Mouse (Mus musculus): ENCODE measurements around the gene Ric3. TPM values are rescaled to one million over a fixed set of nuclear protein-coding genes. Genes with fewer than 3 reads are reported as not detected.
"Not testable (repeated sequence)": the region's sequence is repeated elsewhere in the genome, so short reads cannot be mapped to it uniquely, and the experiment has no call there.

Gene Ric3
- 35.1 and 39.1 TPM in 2 replicates for polyA plus RNA-seq (2015; fragmentation: Nextera tagmentation; extraction: Ambion mirVana)

GRCm38 (mm10) chr7:109083113-109083812, at the start of gene Ric3:
TSS of gene Ric3 (minus strand) at chr7:109083331.
- peak within 1 kb of the TSS; percentile 63 for H3K4me2 ChIP-seq
- 0 out of 2 replicates have a peak, but pooled peaks cover 3% of the 10 kb centered on the region for H3K27me3 ChIP-seq (replicated peaks)
- H3K9ac ChIP-seq, result peak within 1 kb of the TSS; percentile 88
- 3% methylated on average over 49 of the region's 50 CpGs for WGBS
- H3K4me3 ChIP-seq, result peak within 1 kb of the TSS; percentile 97
- H3K4me1 ChIP-seq, result peaks cover 16% of the 10 kb centered on the region
- H3K36me3 ChIP-seq (replicated peaks), result no peaks in the 10 kb centered on the region
- peak; percentile 97 for ATAC-seq (replicated peaks)
- H3K9me3 ChIP-seq, result no peaks in the 10 kb centered on the region
- H3K27ac ChIP-seq, result peak within 1 kb of the TSS; percentile 76

- Histone ChIP-seq H3K36me3 (replicated peaks) (no peaks in the 10 kb centered on the region), H3K27me3 (replicated peaks) (no peaks in the 10 kb centered on the region), H3K4me3 (no peak overlapping the region), H3K4me1 (no peaks in the 10 kb centered on the region), H3K4me2 (no peak overlapping the region), H3K9ac (no peak overlapping the region), H3K9me3 (no peaks in the 10 kb centered on the region), H3K27ac (no peak overlapping the region)
- WGBS, result 73% methylated on average over 2 of the region's 2 CpGs
- ATAC-seq (replicated peaks), result no peak
These were observed 48.4 kb upstream of the Ric3 start for GRCm38 (mm10) chr7:109131565-109131964.

- Histone ChIP-seq H3K36me3 (replicated peaks) (no peaks in the 10 kb centered on the region), H3K9me3 (no peaks in the 10 kb centered on the region), H3K9ac (no peak overlapping the region), H3K4me2 (no peak overlapping the region), H3K4me3 (no peak overlapping the region), H3K4me1 (no peaks in the 10 kb centered on the region), H3K27ac (no peak overlapping the region), H3K27me3 (replicated peaks) (no peaks in the 10 kb centered on the region)
- ATAC-seq (replicated peaks), result no peak
- 62% methylated on average over 5 of the region's 5 CpGs for WGBS
These were observed 47.0 kb upstream of the Ric3 start for GRCm38 (mm10) chr7:109129946-109130686.

GRCm38 (mm10) chr7:109129442-109129841, 46.3 kb upstream of the Ric3 start:
- Histone ChIP-seq H3K9me3 (no peaks in the 10 kb centered on the region), H3K36me3 (replicated peaks) (no peaks in the 10 kb centered on the region), H3K27ac (no peak overlapping the region), H3K4me1 (no peaks in the 10 kb centered on the region), H3K4me2 (no peak overlapping the region), H3K27me3 (replicated peaks) (no peaks in the 10 kb centered on the region), H3K9ac (no peak overlapping the region), H3K4me3 (no peak overlapping the region)
- no peak; the same call in 1 of the 2 replicates for ATAC-seq (replicated peaks)

- WGBS, result 31% methylated on average over 4 of the region's 4 CpGs
- Histone ChIP-seq H3K36me3 (replicated peaks) (no peaks in the 10 kb centered on the region), H3K27ac (peak overlapping the region; percentile 74), H3K4me1 (peaks cover 21% of the 10 kb centered on the region), H3K27me3 (replicated peaks) (no peaks in the 10 kb centered on the region), H3K4me3 (no peak overlapping the region), H3K9ac (no peak overlapping the region), H3K4me2 (no peak overlapping the region), H3K9me3 (no peaks in the 10 kb centered on the region)
- peak; percentile 46 for ATAC-seq (replicated peaks)
These were observed 32.8 kb upstream of the Ric3 start for GRCm38 (mm10) chr7:109115929-109116328.

- Histone ChIP-seq H3K4me1 (peaks cover 25% of the 10 kb centered on the region), H3K27ac (peak overlapping the region; percentile 74)
- H3K4me2 ChIP-seq; H3K4me3 ChIP-seq; H3K9ac ChIP-seq; H3K36me3 ChIP-seq (replicated peaks); H3K27me3 ChIP-seq (replicated peaks); H3K9me3 ChIP-seq: not testable (repeated sequence)
- WGBS, result 17% methylated on average over 1 of the region's 4 CpGs
- peak; percentile 72 for ATAC-seq (replicated peaks)
These were observed 32.4 kb upstream of the Ric3 start for GRCm38 (mm10) chr7:109115488-109115887.

- peaks cover 28% of the 10 kb centered on the region for H3K4me1 ChIP-seq
- ATAC-seq (replicated peaks), result peak; percentile 90
- no peak overlapping the region for H3K4me3 ChIP-seq
- WGBS, result 20% methylated on average over 10 of the region's 10 CpGs
- no peaks in the 10 kb centered on the region for H3K36me3 ChIP-seq (replicated peaks)
- no peaks in the 10 kb centered on the region for H3K9me3 ChIP-seq
- H3K4me2 ChIP-seq, result no peak overlapping the region
- H3K9ac ChIP-seq, result no peak overlapping the region
- peak overlapping the region; percentile 49 for H3K27ac ChIP-seq
- H3K27me3 ChIP-seq (replicated peaks), result no peaks in the 10 kb centered on the region
These were observed 31.8 kb upstream of the Ric3 start for GRCm38 (mm10) chr7:109114950-109115349.

GRCm38 (mm10) chr7:109111000-109111399, 27.9 kb upstream of the Ric3 start:
- 36% methylated on average over 5 of the region's 5 CpGs for WGBS

GRCm38 (mm10) chr7:109104894-109105293, 21.8 kb upstream of the Ric3 start:
- no peaks in the 10 kb centered on the region for H3K9me3 ChIP-seq
- H3K27ac ChIP-seq, result no peak overlapping the region
- H3K4me1 ChIP-seq, result no peaks in the 10 kb centered on the region
- no peak overlapping the region for H3K4me2 ChIP-seq
- H3K36me3 ChIP-seq (replicated peaks), result no peaks in the 10 kb centered on the region
- no peak overlapping the region for H3K9ac ChIP-seq
- no peak for ATAC-seq (replicated peaks)
- no peak overlapping the region for H3K4me3 ChIP-seq
- whole genome bisulfite sequencing, result 71% methylated on average over 1 of the region's 1 CpGs
- H3K27me3 ChIP-seq (replicated peaks), result no peaks in the 10 kb centered on the region

More at GRCm38 (mm10) chr7:109111000-109111399, 27.9 kb upstream of the Ric3 start:
- no peak overlapping the region for H3K9ac ChIP-seq
- no peaks in the 10 kb centered on the region for H3K27me3 ChIP-seq (replicated peaks)
- H3K27ac ChIP-seq, result no peak overlapping the region
- H3K36me3 ChIP-seq (replicated peaks), result no peaks in the 10 kb centered on the region
- peaks cover 26% of the 10 kb centered on the region for H3K4me1 ChIP-seq
- no peak overlapping the region for H3K4me2 ChIP-seq
- no peak overlapping the region for H3K4me3 ChIP-seq
- no peaks in the 10 kb centered on the region for H3K9me3 ChIP-seq
- peak; percentile 48 for ATAC-seq (replicated peaks)

- WGBS, result 91% methylated on average over 3 of the region's 3 CpGs
- no peak for ATAC-seq (replicated peaks)
- peaks cover 3% of the 10 kb centered on the region; the same call in 1 of the 2 replicates for H3K4me1 ChIP-seq
- H3K27ac ChIP-seq, result no peak overlapping the region
- no peak overlapping the region for H3K9ac ChIP-seq
- no peaks in the 10 kb centered on the region for H3K36me3 ChIP-seq (replicated peaks)
- no peak overlapping the region for H3K4me2 ChIP-seq
- H3K9me3 ChIP-seq, result no peaks in the 10 kb centered on the region
- H3K4me3 ChIP-seq, result no peak overlapping the region
- H3K27me3 ChIP-seq (replicated peaks), result no peaks in the 10 kb centered on the region
These were observed 18.0 kb upstream of the Ric3 start for GRCm38 (mm10) chr7:109101167-109101566.

GRCm38 (mm10) chr7:109098145-109099018, 15.3 kb upstream of the Ric3 start:
- no peaks in the 10 kb centered on the region for H3K36me3 ChIP-seq (replicated peaks)

GRCm38 (mm10) chr7:109097203-109097602, 14.1 kb upstream of the Ric3 start:
- H3K4me2 ChIP-seq, result no peak overlapping the region
- no peak overlapping the region for H3K9ac ChIP-seq
- H3K36me3 ChIP-seq (replicated peaks), result no peaks in the 10 kb centered on the region
- no peaks in the 10 kb centered on the region for H3K27me3 ChIP-seq (replicated peaks)
- no peak for ATAC-seq (replicated peaks)
- H3K4me1 ChIP-seq, result peaks cover 3% of the 10 kb centered on the region; the same call in 1 of the 2 replicates
- WGBS, result 74% methylated on average over 7 of the region's 7 CpGs
- no peak overlapping the region for H3K27ac ChIP-seq
- no peak overlapping the region for H3K4me3 ChIP-seq
- H3K9me3 ChIP-seq, result no peaks in the 10 kb centered on the region

More at GRCm38 (mm10) chr7:109098145-109099018, 15.3 kb upstream of the Ric3 start:
- H3K9me3 ChIP-seq, result no peaks in the 10 kb centered on the region
- H3K4me2 ChIP-seq, result no peak overlapping the region
- ATAC-seq (replicated peaks), result peak; percentile 80
- H3K27me3 ChIP-seq (replicated peaks), result no peaks in the 10 kb centered on the region
- H3K9ac ChIP-seq, result no peak overlapping the region
- peaks cover 3% of the 10 kb centered on the region; the same call in 1 of the 2 replicates for H3K4me1 ChIP-seq
- H3K27ac ChIP-seq, result no peak overlapping the region
- no peak overlapping the region for H3K4me3 ChIP-seq
- 24% methylated on average over 6 of the region's 6 CpGs for WGBS
